Mouse (Mus musculus) neural tube, embryonic 14.5 days (tissue): ENCODE measurements at regions not wholly inside any gene's neighbourhood (a gene's known extent, or its start where the extent isn't known, plus 50 kb on each side); places are given as distances from the start of the nearest gene placed in this dataset.

Source experiments
- ATAC-seq: fragments of 200-750 bp; cut with Nextera tagmentation; 2 replicates; pipeline ENCODE4 v1.8.0; 2017; ENCODE audit warnings: low read depth, mild to moderate bottlenecking, moderate TSS enrichment, moderate library complexity
- H3K27ac ChIP-seq: fragments of 300-500 bp; sonication (generic); 2 replicates; pipeline ENCODE4 v1.5.1; 2014; ENCODE audit warnings: low read depth, mild to moderate bottlenecking, control low read depth, low read length, moderate library complexity, mixed read lengths
- H3K27me3 ChIP-seq: fragments of 300-500 bp; sonication (generic); 2 replicates; pipeline ENCODE4 v1.6.1; 2014; ENCODE audit warnings: low read length; ENCODE audit not compliant: control insufficient read depth, insufficient read depth
- H3K36me3 ChIP-seq: fragments of 300-500 bp; sonication (generic); 2 replicates; pipeline ENCODE4 v1.6.1; 2014; ENCODE audit warnings: low read length, mixed read lengths; ENCODE audit not compliant: control insufficient read depth, insufficient read depth
- H3K4me1 ChIP-seq: fragments of 300-500 bp; sonication (generic); 2 replicates; pipeline ENCODE4 v1.6.1; 2014; ENCODE audit warnings: low read length; ENCODE audit not compliant: control insufficient read depth, insufficient read depth
- H3K4me2 ChIP-seq: fragments of 300-500 bp; sonication (generic); 2 replicates; pipeline ENCODE4 v1.6.1; 2014; ENCODE audit warnings: mild to moderate bottlenecking, low read depth, low read length, control low read depth
- H3K4me3 ChIP-seq: fragments of 300-500 bp; sonication (generic); 2 replicates; pipeline ENCODE4 v1.5.1; 2014; ENCODE audit warnings: low read depth, low read length, control low read depth, mixed read lengths
- H3K9ac ChIP-seq: fragments of 300-500 bp; sonication (generic); replicated peaks from 2 replicates; pipeline ENCODE4 v1.6.1; 2014; ENCODE audit warnings: low read depth, mild to moderate bottlenecking, control low read depth, low read length, mixed read lengths
- H3K9me3 ChIP-seq: fragments of 300-500 bp; sonication (generic); 2 replicates; pipeline ENCODE4 v1.6.1; 2016; ENCODE audit warnings: low read length; ENCODE audit not compliant: control insufficient read depth
- WGBS: fragments of 180-500 bp; shearing (Covaris S2); extraction: QIAGEN DNeasy Blood & Tissue Kit; methylation state at CpG from one replicate; pipeline ENCODE4 v1.1.7; 2014; 5-methylcytosine and 5-hydroxymethylcytosine counted together

- H3K9me3 ChIP-seq, result no peaks in the 10 kb centered on the region
- H3K4me2 ChIP-seq, result no peak overlapping the region
- no peaks in the 10 kb centered on the region for H3K36me3 ChIP-seq
- no peaks in the 10 kb centered on the region for H3K27me3 ChIP-seq
- no peak for ATAC-seq
- no peak overlapping the region for H3K27ac ChIP-seq
- no peak overlapping the region for H3K9ac ChIP-seq
- no peak overlapping the region for H3K4me3 ChIP-seq
- H3K4me1 ChIP-seq, result no peaks in the 10 kb centered on the region
These were observed 406.8 kb upstream of the Ppp6c start for GRCm38 (mm10) chr2:39633041-39633440.

- Histone ChIP-seq H3K9ac (no peak overlapping the region), H3K36me3 (no peaks in the 10 kb centered on the region), H3K4me2 (no peak overlapping the region), H3K4me3 (no peak overlapping the region), H3K27ac (no peak overlapping the region), H3K27me3 (no peaks in the 10 kb centered on the region), H3K9me3 (no peaks in the 10 kb centered on the region; the same call in 1 of the 2 replicates), H3K4me1 (no peaks in the 10 kb centered on the region)
- WGBS, result 80% methylated on average over 10 of the region's 10 CpGs
- ATAC-seq, result no peak
These were observed 388.0 kb upstream of the Ppp6c start for GRCm38 (mm10) chr2:39614221-39614620.

- WGBS, result 85% methylated on average over 1 of the region's 1 CpGs
- peak; percentile 46; the same call in 1 of the 2 replicates for ATAC-seq
- H3K4me3 ChIP-seq, result no peak overlapping the region
- H3K4me2 ChIP-seq, result no peak overlapping the region
- no peaks in the 10 kb centered on the region for H3K27me3 ChIP-seq
- H3K36me3 ChIP-seq, result no peaks in the 10 kb centered on the region
- no peak overlapping the region for H3K27ac ChIP-seq
- no peaks in the 10 kb centered on the region for H3K4me1 ChIP-seq
- H3K9ac ChIP-seq, result no peak overlapping the region
- no peaks in the 10 kb centered on the region for H3K9me3 ChIP-seq
These were observed 386.6 kb upstream of the Ppp6c start for GRCm38 (mm10) chr2:39612809-39613208.

DNA sequence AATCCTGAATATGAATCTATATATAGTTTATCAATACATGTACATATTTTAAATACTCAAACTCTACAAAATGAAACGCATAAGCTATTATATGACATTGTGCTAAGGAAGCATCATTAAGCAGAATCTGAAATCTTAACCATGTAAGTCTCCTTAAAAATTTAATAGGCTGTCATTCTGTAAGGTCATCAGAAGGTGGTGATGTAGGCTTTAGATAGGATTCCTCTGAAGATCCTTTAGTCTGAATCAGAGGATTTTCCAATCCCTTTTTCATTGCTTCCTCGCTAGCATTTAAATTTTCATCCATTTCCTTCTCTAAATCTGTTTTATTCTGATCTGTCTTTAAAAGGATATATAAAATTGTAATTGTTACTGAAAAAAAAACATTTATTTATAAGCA is 386.0 kb upstream of the Ppp6c start:
- Histone ChIP-seq H3K27ac (no peak overlapping the region), H3K9me3 (no peaks in the 10 kb centered on the region), H3K4me2 (no peak overlapping the region), H3K27me3 (no peaks in the 10 kb centered on the region), H3K36me3 (no peaks in the 10 kb centered on the region), H3K9ac (no peak overlapping the region), H3K4me3 (no peak overlapping the region), H3K4me1 (no peaks in the 10 kb centered on the region)
- ATAC-seq, result no peak
- 73% methylated on average over 2 of the region's 2 CpGs for WGBS

- Histone ChIP-seq H3K4me1 (no peaks in the 10 kb centered on the region), H3K36me3 (no peaks in the 10 kb centered on the region)
- no peak for ATAC-seq
These were observed 376.0 kb upstream of the Ppp6c start for GRCm38 (mm10) chr2:39602256-39602655.

DNA sequence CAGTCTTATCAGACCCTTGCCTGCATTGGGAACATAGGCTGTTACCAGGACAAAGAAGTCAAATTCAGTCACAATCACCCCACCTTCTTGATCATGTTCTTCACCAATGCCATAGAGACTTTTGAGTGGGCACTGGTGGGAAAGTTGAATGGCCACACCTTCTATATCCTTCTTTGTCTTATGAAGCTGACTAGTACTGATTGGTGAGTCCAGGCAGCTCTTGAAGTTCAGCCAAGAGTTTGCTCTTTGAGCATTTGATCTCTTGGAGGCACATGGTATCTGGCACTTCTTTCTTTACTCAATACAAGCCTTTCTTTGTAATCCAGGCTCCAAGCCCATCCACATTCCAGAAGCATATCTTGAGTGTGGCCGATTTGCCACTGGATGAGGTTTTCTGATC is 331.9 kb upstream of the Ppp6c start:
- H3K36me3 ChIP-seq, result no peaks in the 10 kb centered on the region

More at GRCm38 (mm10) chr2:39602256-39602655, 376.0 kb upstream of the Ppp6c start:
- no peak overlapping the region for H3K27ac ChIP-seq
- no peaks in the 10 kb centered on the region for H3K9me3 ChIP-seq
- H3K9ac ChIP-seq, result no peak overlapping the region
- no peak overlapping the region for H3K4me3 ChIP-seq
- no peak overlapping the region for H3K4me2 ChIP-seq
- no peaks in the 10 kb centered on the region for H3K27me3 ChIP-seq

GRCm38 (mm10) chr2:39507984-39508383 is 281.7 kb upstream of the Ppp6c start:
- H3K9ac ChIP-seq, result no peak overlapping the region
- ATAC-seq, result no peak
- 91% methylated on average over 2 of the region's 2 CpGs for WGBS

More for the DNA sequence above, 331.9 kb upstream of the Ppp6c start:
- Histone ChIP-seq H3K9ac (no peak overlapping the region), H3K4me3 (no peak overlapping the region), H3K4me2 (no peak overlapping the region), H3K27ac (no peak overlapping the region), H3K9me3 (no peaks in the 10 kb centered on the region), H3K27me3 (no peaks in the 10 kb centered on the region), H3K4me1 (no peaks in the 10 kb centered on the region)
- ATAC-seq, result no peak
- WGBS, result 79% methylated on average over 1 of the region's 1 CpGs

DNA sequence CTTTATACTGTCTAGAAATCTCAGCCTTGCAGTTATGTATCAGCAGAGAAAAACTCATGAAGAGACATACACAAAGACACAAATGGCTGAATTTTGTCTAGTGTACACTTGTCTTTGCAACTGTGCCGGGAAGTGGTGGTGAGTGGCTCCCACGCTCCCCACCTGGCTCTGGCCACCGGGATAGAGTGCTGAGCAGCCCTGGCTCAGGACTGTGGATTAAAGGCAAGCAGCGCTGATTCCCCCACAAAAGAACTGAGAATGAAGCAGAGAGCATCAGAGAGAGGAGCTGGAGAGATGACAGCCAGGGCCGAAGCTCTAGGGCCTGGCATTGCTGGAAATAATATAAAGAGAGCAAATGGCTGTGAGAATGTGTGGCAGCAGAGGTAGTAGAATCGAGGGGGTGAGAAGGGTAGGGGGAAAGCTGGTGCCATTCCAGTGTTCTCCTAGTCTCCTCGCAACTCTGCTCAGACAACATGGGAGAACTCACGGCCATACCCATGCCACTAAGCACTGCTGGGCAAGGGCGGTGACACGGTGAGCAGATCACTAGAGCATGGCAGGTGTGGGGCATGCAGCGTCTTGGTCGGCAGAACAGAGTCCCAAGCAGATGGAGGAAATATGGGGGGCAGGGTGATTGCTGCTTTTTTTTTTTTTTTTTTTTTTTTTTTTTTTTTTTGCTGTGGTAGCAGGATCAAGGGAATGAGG is 257.1 kb upstream of the Ppp6c start:
- no peak overlapping the region for H3K4me3 ChIP-seq
- H3K27me3 ChIP-seq, result no peaks in the 10 kb centered on the region
- H3K4me1 ChIP-seq, result no peaks in the 10 kb centered on the region
- 55% methylated on average over 12 of the region's 12 CpGs for WGBS
- H3K36me3 ChIP-seq, result no peaks in the 10 kb centered on the region
- no peaks in the 10 kb centered on the region for H3K9me3 ChIP-seq
- H3K27ac ChIP-seq, result no peak overlapping the region
- ATAC-seq, result no peak
- H3K9ac ChIP-seq, result no peak overlapping the region
- no peak overlapping the region for H3K4me2 ChIP-seq

More at GRCm38 (mm10) chr2:39507984-39508383, 281.7 kb upstream of the Ppp6c start:
- Histone ChIP-seq H3K36me3 (no peaks in the 10 kb centered on the region), H3K4me2 (no peak overlapping the region), H3K4me3 (no peak overlapping the region), H3K27me3 (no peaks in the 10 kb centered on the region), H3K27ac (no peak overlapping the region), H3K9me3 (no peaks in the 10 kb centered on the region), H3K4me1 (no peaks in the 10 kb centered on the region)

DNA sequence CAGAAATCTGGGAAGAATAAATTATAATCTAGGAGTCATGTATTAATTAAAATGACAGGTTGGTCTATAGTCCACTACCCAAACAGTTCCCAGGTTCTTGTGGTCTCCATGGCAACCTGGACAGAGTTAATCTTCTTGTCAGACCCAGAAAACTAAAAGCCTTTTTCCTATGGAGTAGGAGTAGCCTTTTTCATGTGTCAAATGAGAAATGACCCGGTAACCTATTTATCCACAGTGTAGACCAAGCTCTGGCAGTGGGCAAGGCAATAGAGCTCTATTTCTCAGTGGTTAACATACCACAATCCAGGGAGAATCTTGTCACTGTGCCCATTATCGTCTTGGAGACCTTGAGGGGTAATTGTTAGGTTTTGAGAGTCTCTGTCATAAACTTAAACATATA is 256.4 kb upstream of the Ppp6c start:
- 60% methylated on average over 2 of the region's 2 CpGs for WGBS
- H3K4me1 ChIP-seq, result no peaks in the 10 kb centered on the region
- no peak overlapping the region for H3K27ac ChIP-seq
- H3K9ac ChIP-seq, result no peak overlapping the region
- H3K9me3 ChIP-seq, result no peaks in the 10 kb centered on the region
- H3K4me3 ChIP-seq, result no peak overlapping the region
- no peak overlapping the region for H3K4me2 ChIP-seq
- no peaks in the 10 kb centered on the region for H3K27me3 ChIP-seq
- no peaks in the 10 kb centered on the region for H3K36me3 ChIP-seq
- no peak for ATAC-seq
